Mouse (Mus musculus): ENCODE data around the gene Zdbf2.
A peak's percentile ranks its signal among the peaks of the same experiment; 100 is the strongest.

DNA sequence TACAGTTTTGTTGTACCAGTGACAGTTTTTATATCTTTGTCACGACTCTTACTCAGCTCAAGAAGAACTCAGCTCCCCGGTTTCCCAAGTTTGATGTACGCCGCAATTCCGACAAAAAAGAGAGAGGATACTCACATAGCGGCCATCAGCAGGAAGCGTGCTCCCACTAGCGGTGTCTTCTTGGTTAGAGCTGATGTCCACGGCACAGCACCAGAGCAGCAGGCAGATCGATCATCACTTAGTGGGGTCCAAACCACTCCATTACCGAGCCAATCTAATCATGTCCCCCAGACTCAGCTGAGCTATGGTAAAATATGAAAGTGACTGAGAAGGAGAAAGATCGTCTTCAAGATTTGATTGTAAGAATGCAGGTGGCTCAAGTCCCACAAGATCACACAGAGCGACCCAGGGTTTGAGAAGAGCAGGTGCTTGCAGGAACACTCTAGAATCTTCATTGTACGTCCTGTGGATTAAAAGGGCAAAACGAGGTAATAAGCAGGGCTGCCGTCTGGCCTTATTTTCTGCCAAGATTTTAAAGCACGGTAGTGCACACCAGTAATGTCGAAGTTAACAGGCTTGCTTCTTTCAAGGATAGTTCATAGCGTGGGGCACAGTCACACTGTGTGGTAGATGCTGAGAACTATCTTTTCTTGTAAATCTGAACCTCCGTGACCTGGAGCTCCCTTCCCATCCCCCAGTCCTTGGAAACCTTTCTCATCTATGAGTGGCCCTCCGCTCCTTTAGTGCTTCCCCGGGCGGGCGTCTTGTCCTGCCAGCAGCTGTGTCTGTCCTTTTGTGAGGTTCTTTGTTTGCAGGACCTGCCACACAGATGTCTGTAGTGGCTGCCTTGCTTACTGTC, 20.5 kb upstream of the Zdbf2 start:
- TF ChIP-seq EP300 (IDR thresholded peaks at IDR 0.05; ENCODE audit: insufficient read depth, low read depth, low read length) (no peak), CTCF (IDR thresholded peaks at IDR 0.05) (peak; percentile 42)

Measured in heart, adult 2 months (tissue).